Mouse (Mus musculus) stomach, postnatal 0 days (tissue): Measurements from ENCODE around the gene D430019H16Rik.

Experiments used
- CTCF ChIP-seq: IDR thresholded peaks from 2 replicates; pipeline ENCODE4 v1.5.1; 2016; ENCODE audit warnings: antibody characterized with exemption, low read depth, mild to moderate bottlenecking, moderate library complexity
- EP300 ChIP-seq: optimal IDR thresholded peaks from 2 replicates; pipeline ENCODE3; 2016; ENCODE audit warnings: antibody characterized with exemption

DNA sequence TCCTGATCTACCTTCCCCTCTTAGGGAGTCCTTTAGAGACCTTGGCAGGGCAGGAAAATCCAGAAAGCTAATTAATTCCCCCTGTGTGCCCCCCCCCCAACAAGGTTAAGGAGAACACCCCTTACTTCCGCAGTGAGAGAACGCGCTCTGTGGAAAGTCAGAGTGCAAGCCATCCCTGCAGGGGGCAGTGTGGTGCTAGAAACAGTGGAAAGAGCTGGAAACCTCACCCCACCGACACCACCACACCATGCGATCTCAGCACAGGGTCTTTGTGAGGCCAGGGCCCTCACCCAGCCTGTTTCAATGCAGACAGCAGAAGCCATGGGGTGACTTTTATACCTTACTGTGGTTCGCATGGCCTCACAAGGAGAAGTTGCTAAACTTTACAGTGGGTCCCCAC lies 44.2 kb downstream of the D430019H16Rik start:
- no peak for TF ChIP-seq EP300
- TF ChIP-seq CTCF: peak; percentile 94
